ENCODE assay signal across 8 mouse cellular contexts in the genomic region with DNA sequence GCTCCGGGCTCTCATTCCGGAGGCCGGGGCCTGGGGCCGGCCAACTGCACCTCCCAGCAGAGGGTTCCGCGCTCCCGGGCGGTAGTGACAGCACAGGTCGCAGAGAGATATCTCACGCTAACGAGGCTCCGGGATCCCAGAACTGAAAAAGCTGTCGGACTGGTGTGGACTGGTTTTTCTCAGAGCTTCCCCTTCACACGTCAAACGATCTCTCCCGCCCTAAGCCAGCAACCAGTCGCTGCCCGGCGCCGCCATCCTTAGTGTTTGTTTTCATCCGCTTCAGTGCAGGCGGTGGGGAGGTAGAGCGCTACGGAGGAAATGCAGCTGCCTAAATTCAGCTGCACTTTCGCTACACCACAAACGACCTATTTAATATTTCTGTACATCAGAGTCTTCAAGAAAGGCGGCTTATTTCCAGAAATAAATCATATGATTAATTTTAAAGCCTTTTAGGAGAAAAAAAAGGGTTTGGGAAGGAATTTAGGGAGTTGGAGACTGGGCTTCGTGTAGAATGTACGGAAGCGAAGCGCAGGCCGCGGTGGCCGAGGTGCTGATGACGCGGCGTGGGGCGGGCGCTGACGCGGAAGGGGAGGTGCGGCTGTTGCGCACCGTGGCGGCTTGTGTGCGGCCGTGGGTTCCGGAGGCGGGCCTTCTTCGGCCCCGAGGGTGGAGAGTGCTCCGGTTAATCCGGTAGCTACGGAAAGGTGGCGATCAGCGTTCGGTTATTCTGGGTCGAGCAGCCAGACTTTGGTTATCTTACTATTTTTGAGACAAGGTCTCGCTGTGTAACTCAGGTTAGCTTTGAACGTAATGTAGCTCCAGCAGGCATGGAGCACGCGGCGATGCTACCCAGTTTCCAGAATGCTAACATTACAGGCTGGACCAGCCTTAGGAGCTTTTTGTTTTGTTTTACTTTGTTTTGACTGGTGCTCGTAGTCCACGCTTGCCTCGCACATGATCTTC. TPM values are rescaled to one million over a fixed set of nuclear protein-coding genes. Genes with fewer than 3 reads are reported as not detected.
DNase-seq lines count a peak whose midpoint lies in the region; ATAC-seq and TF ChIP-seq lines count a peak whose summit lies in the region.

Gene Atg13, minus strand, starts transcription at position 305 of the 963 bp plus-strand sequence.
Gene Harbi1, plus strand, starts transcription at position 581 of the 963 bp plus-strand sequence.

- H3K27ac ChIP-seq in hindbrain, embryonic 15.5 days (replicated peaks): peak within 1 kb of the TSS; percentile 86

- in situ Hi-C loops in Patski (cut with MboI; ENCODE audit: low pct_unique_long_range_greater_than_20kb): no loop called here

- H3K4me2 ChIP-seq in hindbrain, embryonic 15.5 days: peak within 1 kb of the TSS; percentile 94

- peak; percentile 95 for ATAC-seq in Patski
- peak; percentile 99 for ATAC-seq in hindbrain, embryonic 15.5 days (ENCODE audit: low FRiP score, low read depth)

- no peaks in the 10 kb centered on the region for H3K36me3 ChIP-seq in hindbrain, embryonic 15.5 days

- H3K9ac ChIP-seq in hindbrain, embryonic 15.5 days: peak within 1 kb of the TSS; percentile 87

- under 1% methylated on average over 66 of the region's 66 CpGs for WGBS in hindbrain, embryonic 15.5 days

- TF ChIP-seq CTCF in Patski (IDR thresholded peaks at IDR 0.05): no peak

- peak; percentile 89 for DNase-seq in Patski (ENCODE audit: low read depth, low spot score)
- peak; percentile 93 to 96 for DNase-seq in cerebellum, postnatal 14 days
- DNase-seq in frontal cortex, postnatal 25 days (ENCODE audit: low spot score in 2 of 2): peak; percentile 78 to 86
- peak; percentile 83 for DNase-seq in left cerebral cortex, adult 11 months (ENCODE audit: low spot score)
- DNase-seq in lung, postnatal 4 days: peak; percentile 94 to 95
- DNase-seq in retina, postnatal 7 days (ENCODE audit: low read depth, low spot score): peak; percentile 89
- peak; percentile 85 for DNase-seq in urinary bladder, adult 2 months (ENCODE audit: low spot score)

- CTCF ChIA-PET in Patski (lab: Charles Lee): interaction anchor here (1.2 to 1.7 kb wide), 2 partner anchors 11 to 15 kb away, joined by 3 to 5 read pairs; no protein-coding TSS in a partner anchor

- H3K4me3 ChIP-seq in hindbrain, embryonic 15.5 days: peak within 1 kb of the TSS; percentile 94

- H3K9me3 ChIP-seq in hindbrain, embryonic 15.5 days: no peaks in the 10 kb centered on the region

- POLR2A ChIA-PET in Patski (lab: Charles Lee): interaction anchor here (0.7 kb wide), 1 partner anchor 28 kb away, joined by 3 read pairs; no protein-coding TSS in a partner anchor

- peaks cover 30% of the 10 kb centered on the region for H3K4me1 ChIP-seq in hindbrain, embryonic 15.5 days (replicated peaks)

- no peaks in the 10 kb centered on the region for H3K27me3 ChIP-seq in Patski
- H3K27me3 ChIP-seq in hindbrain, embryonic 15.5 days: no peaks in the 10 kb centered on the region

RNA-seq across cellular contexts. Expression of gene Atg13, which starts in this region (rescaled TPM):
- polyA plus RNA-seq in Patski (2021): 25.3 TPM
- polyA plus RNA-seq in hindbrain, embryonic 15.5 days (2015; fragmentation: Nextera tagmentation; extraction: Ambion mirVana): 34.0 and 34.8 TPM in 2 replicates
- polyA plus RNA-seq in urinary bladder, adult 2 months (2012; rRNA removed): 37.0 and 38.0 TPM in 2 replicates

RNA-seq across cellular contexts. Expression of gene Harbi1, which starts in this region (rescaled TPM):
- polyA plus RNA-seq in Patski (2021): 11.4 TPM
- polyA plus RNA-seq in hindbrain, embryonic 15.5 days (2015; fragmentation: Nextera tagmentation; extraction: Ambion mirVana): 18.2 and 21.1 TPM in 2 replicates
- polyA plus RNA-seq in urinary bladder, adult 2 months (2012; rRNA removed): 5.5 and 8.4 TPM in 2 replicates

Comparison
In these comparisons a context has a peak if more than half of its experiments do, and no peak if none do; other contexts are left out.
1. Peak in every context shown above with its lines: DNase-seq, ATAC-seq, H3K4me3 ChIP-seq and H3K27ac ChIP-seq.